Mouse (Mus musculus) right cerebral cortex, adult 2 months (tissue): ENCODE measurements around the gene Acsl3.

Source experiments
- DNase-seq, 2 experiments: peaks; one replicate each; pipeline ENCODE4 v3.0.0; 2021 to 2022; ENCODE audit warnings: low spot score in 2 of 2

Acsl3 gene

GRCm38 (mm10) chr1:78657671-78658440 lies at the start of gene Acsl3, which contains the start of gene Utp14b:
Gene Acsl3, plus strand, starts transcription at chr1:78657825.
Gene Utp14b, plus strand, starts transcription at chr1:78658038.
- DNase-seq: peak; percentile 96

- DNase-seq: no peak
Observed at GRCm38 (mm10) chr1:78609134-78609907, 48.3 kb upstream of the Acsl3 start.

GRCm38 (mm10) chr1:78611039-78611438 lies 46.6 kb upstream of the Acsl3 start:
- no peak for DNase-seq

- no peak for DNase-seq
Observed at GRCm38 (mm10) chr1:78612959-78613358, 44.7 kb upstream of the Acsl3 start.

GRCm38 (mm10) chr1:78624352-78624751 lies 33.3 kb upstream of the Acsl3 start:
- no peak for DNase-seq

GRCm38 (mm10) chr1:78634486-78634885 lies 23.1 kb upstream of the Acsl3 start:
- no peak for DNase-seq

GRCm38 (mm10) chr1:78640871-78641270 lies 16.8 kb upstream of the Acsl3 start:
- DNase-seq: no peak

GRCm38 (mm10) chr1:78641791-78642190 lies 15.8 kb upstream of the Acsl3 start:
- no peak for DNase-seq

- no peak for DNase-seq
Observed at GRCm38 (mm10) chr1:78642197-78642596, 15.4 kb upstream of the Acsl3 start.

GRCm38 (mm10) chr1:78647317-78647885 lies 10.2 kb upstream of the Acsl3 start:
- DNase-seq: no peak

- DNase-seq: no peak
Observed at GRCm38 (mm10) chr1:78649269-78650061, 8.2 kb upstream of the Acsl3 start.

- DNase-seq: no peak
Observed at GRCm38 (mm10) chr1:78656472-78656871, 1.2 kb upstream of the Acsl3 start.

- no peak for DNase-seq
Observed at GRCm38 (mm10) chr1:78657021-78657629, 500 bp upstream of the Acsl3 start.

GRCm38 (mm10) chr1:78658441-78659269 lies 1.0 kb downstream of the Acsl3 start:
- peak in 1 of 2 experiments; percentile 26 for DNase-seq

GRCm38 (mm10) chr1:78659270-78659823 lies 1.7 kb downstream of the Acsl3 start:
- no peak for DNase-seq

- no peak for DNase-seq
Observed at GRCm38 (mm10) chr1:78664326-78664725, 6.7 kb downstream of the Acsl3 start.

GRCm38 (mm10) chr1:78665954-78666499 lies 8.4 kb downstream of the Acsl3 start:
- DNase-seq: peak in 1 of 2 experiments; percentile 40

- no peak for DNase-seq
Observed at GRCm38 (mm10) chr1:78666585-78666984, 9.0 kb downstream of the Acsl3 start.

GRCm38 (mm10) chr1:78682291-78682690 lies 24.7 kb downstream of the Acsl3 start:
- no peak for DNase-seq

GRCm38 (mm10) chr1:78684128-78684527 lies 26.5 kb downstream of the Acsl3 start:
- no peak for DNase-seq
